Mouse (Mus musculus): ENCODE results near the gene Ube2t. TPM values are rescaled to one million over a fixed set of nuclear protein-coding genes. Genes with fewer than 3 reads are reported as not detected.

The Ube2t gene
- polyA plus RNA-seq, 1 experiment from 2014 or later, result 11.7 TPM

- ATAC-seq (ENCODE audit: low read depth), result peak; percentile 99
- Histone ChIP-seq H3K4me1 (replicated peaks) (peaks cover 14% of the 10 kb centered on the region), H3K36me3 (no peaks in the 10 kb centered on the region), H3K4me3 (peak within 1 kb of the TSS; percentile 76), H3K9me3 (no peaks in the 10 kb centered on the region), H3K27ac (replicated peaks) (peak within 1 kb of the TSS; percentile 95), H3K4me2 (peak within 1 kb of the TSS; percentile 86), H3K27me3 (no peaks in the 10 kb centered on the region), H3K9ac (peak within 1 kb of the TSS; percentile 86)
- under 1% methylated on average over 39 of the region's 39 CpGs for WGBS
Measured at GRCm38 (mm10) chr1:134955637-134956176, 6.7 kb upstream of the Ube2t start, which contains the start of gene Ppp1r12b. Gene Ppp1r12b, minus strand, starts transcription at chr1:134955942.

- Histone ChIP-seq H3K4me1 (replicated peaks) (peaks cover 14% of the 10 kb centered on the region), H3K9ac (no peak overlapping the region), H3K27me3 (0 out of 2 replicates have a peak, but pooled peaks cover 5% of the 10 kb centered on the region), H3K36me3 (no peaks in the 10 kb centered on the region), H3K27ac (replicated peaks) (no peak overlapping the region), H3K9me3 (no peaks in the 10 kb centered on the region), H3K4me3 (no peak overlapping the region), H3K4me2 (no peak overlapping the region)
- no peak for ATAC-seq (ENCODE audit: low read depth)
- WGBS, result 62% methylated on average over 7 of the region's 7 CpGs
Measured at GRCm38 (mm10) chr1:134960634-134961033, 1.7 kb upstream of the Ube2t start.

- 0 out of 2 replicates have a peak, but pooled peaks cover 5% of the 10 kb centered on the region for H3K27me3 ChIP-seq
- no peaks in the 10 kb centered on the region for H3K9me3 ChIP-seq
- H3K4me2 ChIP-seq, result peak overlapping the region; percentile 69
- H3K27ac ChIP-seq (replicated peaks), result no peak overlapping the region
- H3K4me1 ChIP-seq (replicated peaks), result peaks cover 14% of the 10 kb centered on the region
- peak overlapping the region; percentile 65 for H3K9ac ChIP-seq
- no peaks in the 10 kb centered on the region for H3K36me3 ChIP-seq
- ATAC-seq (ENCODE audit: low read depth), result peak; percentile 65; the same call in 1 of the 2 replicates
- 5% methylated on average over 11 of the region's 11 CpGs for WGBS
- peak overlapping the region; percentile 71 for H3K4me3 ChIP-seq
Measured at GRCm38 (mm10) chr1:134962821-134963220, 456 bp downstream of the Ube2t start.

GRCm38 (mm10) chr1:134965430-134965829, 3.1 kb downstream of the Ube2t start:
- Histone ChIP-seq H3K9ac (no peak overlapping the region), H3K36me3 (no peaks in the 10 kb centered on the region), H3K9me3 (no peaks in the 10 kb centered on the region), H3K27ac (replicated peaks) (no peak overlapping the region), H3K4me2 (no peak overlapping the region), H3K4me1 (replicated peaks) (peaks cover 14% of the 10 kb centered on the region), H3K4me3 (no peak overlapping the region), H3K27me3 (0 out of 2 replicates have a peak, but pooled peaks cover 5% of the 10 kb centered on the region)
- ATAC-seq (ENCODE audit: low read depth), result no peak
- WGBS, result 94% methylated on average over 2 of the region's 2 CpGs

- 85% methylated on average over 1 of the region's 1 CpGs for WGBS
- no peak overlapping the region for H3K4me3 ChIP-seq
Measured at GRCm38 (mm10) chr1:134972920-134973319, 10.6 kb downstream of the Ube2t start.

GRCm38 (mm10) chr1:134987173-134987961, 25.0 kb downstream of the Ube2t start:
- Histone ChIP-seq H3K27me3 (peaks cover 21% of the 10 kb centered on the region), H3K4me2 (peak overlapping the region; percentile 77), H3K9ac (peak overlapping the region; percentile 75), H3K27ac (replicated peaks) (no peak overlapping the region), H3K4me1 (replicated peaks) (peaks cover 8% of the 10 kb centered on the region), H3K36me3 (no peaks in the 10 kb centered on the region), H3K4me3 (peak overlapping the region; percentile 42), H3K9me3 (no peaks in the 10 kb centered on the region)
- 30% methylated on average over 48 of the region's 48 CpGs for WGBS
- peak; percentile 75 for ATAC-seq (ENCODE audit: low read depth)

More at GRCm38 (mm10) chr1:134972920-134973319, 10.6 kb downstream of the Ube2t start:
- Histone ChIP-seq H3K9ac (no peak overlapping the region), H3K27ac (replicated peaks) (no peak overlapping the region), H3K9me3 (no peaks in the 10 kb centered on the region), H3K4me1 (replicated peaks) (no peaks in the 10 kb centered on the region), H3K4me2 (no peak overlapping the region), H3K27me3 (no peaks in the 10 kb centered on the region), H3K36me3 (no peaks in the 10 kb centered on the region)
- ATAC-seq (ENCODE audit: low read depth), result no peak

- Histone ChIP-seq H3K9ac (peak overlapping the region; percentile 75), H3K36me3 (no peaks in the 10 kb centered on the region), H3K27me3 (peaks cover 21% of the 10 kb centered on the region), H3K9me3 (no peaks in the 10 kb centered on the region), H3K4me1 (replicated peaks) (peaks cover 8% of the 10 kb centered on the region), H3K4me2 (peak overlapping the region; percentile 77), H3K27ac (replicated peaks) (no peak overlapping the region), H3K4me3 (peak overlapping the region; percentile 42)
- WGBS, result 6% methylated on average over 14 of the region's 14 CpGs
- ATAC-seq (ENCODE audit: low read depth), result 0 out of 2 replicates have a peak, but pooled peaks have one; percentile 17
Measured at GRCm38 (mm10) chr1:134987962-134988341, 25.6 kb downstream of the Ube2t start.

GRCm38 (mm10) chr1:134989372-134989771, 27.0 kb downstream of the Ube2t start:
- Histone ChIP-seq H3K9me3 (no peaks in the 10 kb centered on the region), H3K4me3 (no peak overlapping the region), H3K4me2 (no peak overlapping the region), H3K4me1 (replicated peaks) (peaks cover 8% of the 10 kb centered on the region), H3K27me3 (peaks cover 25% of the 10 kb centered on the region), H3K27ac (replicated peaks) (no peak overlapping the region), H3K9ac (no peak overlapping the region), H3K36me3 (no peaks in the 10 kb centered on the region)
- ATAC-seq (ENCODE audit: low read depth), result no peak
- WGBS, result 9% methylated on average over 7 of the region's 7 CpGs

- Histone ChIP-seq H3K36me3 (no peaks in the 10 kb centered on the region), H3K9ac (no peak overlapping the region), H3K4me1 (replicated peaks) (peaks cover 15% of the 10 kb centered on the region), H3K4me2 (no peak overlapping the region), H3K27me3 (peaks cover 27% of the 10 kb centered on the region), H3K4me3 (no peak overlapping the region), H3K9me3 (no peaks in the 10 kb centered on the region), H3K27ac (replicated peaks) (no peak overlapping the region)
- WGBS, result 52% methylated on average over 8 of the region's 8 CpGs
- no peak for ATAC-seq (ENCODE audit: low read depth)
Measured at GRCm38 (mm10) chr1:134992046-134992645, 29.8 kb downstream of the Ube2t start.

- no peak for ATAC-seq (ENCODE audit: low read depth)
- Histone ChIP-seq H3K4me1 (replicated peaks) (0 out of 2 replicates have a peak, but pooled peaks cover 7% of the 10 kb centered on the region), H3K27ac (replicated peaks) (no peak overlapping the region), H3K9me3 (no peaks in the 10 kb centered on the region), H3K36me3 (no peaks in the 10 kb centered on the region), H3K4me2 (no peak overlapping the region), H3K4me3 (no peak overlapping the region), H3K9ac (no peak overlapping the region), H3K27me3 (peaks cover 17% of the 10 kb centered on the region; the same call in 1 of the 2 replicates)
- WGBS, result 80% methylated on average over 3 of the region's 3 CpGs
Measured at GRCm38 (mm10) chr1:134994739-134995138, 32.4 kb downstream of the Ube2t start.

GRCm38 (mm10) chr1:134995437-134995836, 33.1 kb downstream of the Ube2t start:
- Histone ChIP-seq H3K9ac (no peak overlapping the region), H3K27ac (replicated peaks) (no peak overlapping the region; the same call in 1 of the 2 replicates)
- 55% methylated on average over 4 of the region's 4 CpGs for WGBS

GRCm38 (mm10) chr1:134995954-134996353, 33.6 kb downstream of the Ube2t start:
- ATAC-seq (ENCODE audit: low read depth), result no peak
- peaks cover 6% of the 10 kb centered on the region; the same call in 1 of the 2 replicates for H3K27me3 ChIP-seq
- no peaks in the 10 kb centered on the region for H3K36me3 ChIP-seq
- no peak overlapping the region for H3K4me3 ChIP-seq
- H3K9me3 ChIP-seq, result no peaks in the 10 kb centered on the region
- no peak overlapping the region for H3K4me2 ChIP-seq
- 50% methylated on average over 1 of the region's 1 CpGs for WGBS
- H3K9ac ChIP-seq, result no peak overlapping the region
- H3K27ac ChIP-seq (replicated peaks), result no peak overlapping the region; the same call in 1 of the 2 replicates
- 0 out of 2 replicates have a peak, but pooled peaks cover 7% of the 10 kb centered on the region for H3K4me1 ChIP-seq (replicated peaks)

More at GRCm38 (mm10) chr1:134995437-134995836, 33.1 kb downstream of the Ube2t start:
- ATAC-seq (ENCODE audit: low read depth), result no peak
- H3K27me3 ChIP-seq, result peaks cover 11% of the 10 kb centered on the region; the same call in 1 of the 2 replicates
- no peaks in the 10 kb centered on the region for H3K36me3 ChIP-seq
- H3K4me3 ChIP-seq, result no peak overlapping the region
- no peak overlapping the region for H3K4me2 ChIP-seq
- 0 out of 2 replicates have a peak, but pooled peaks cover 7% of the 10 kb centered on the region for H3K4me1 ChIP-seq (replicated peaks)
- no peaks in the 10 kb centered on the region for H3K9me3 ChIP-seq

Data from neural tube, embryonic 13.5 days (tissue).